Mouse (Mus musculus): ENCODE results near the gene B4galt2.

DNA sequence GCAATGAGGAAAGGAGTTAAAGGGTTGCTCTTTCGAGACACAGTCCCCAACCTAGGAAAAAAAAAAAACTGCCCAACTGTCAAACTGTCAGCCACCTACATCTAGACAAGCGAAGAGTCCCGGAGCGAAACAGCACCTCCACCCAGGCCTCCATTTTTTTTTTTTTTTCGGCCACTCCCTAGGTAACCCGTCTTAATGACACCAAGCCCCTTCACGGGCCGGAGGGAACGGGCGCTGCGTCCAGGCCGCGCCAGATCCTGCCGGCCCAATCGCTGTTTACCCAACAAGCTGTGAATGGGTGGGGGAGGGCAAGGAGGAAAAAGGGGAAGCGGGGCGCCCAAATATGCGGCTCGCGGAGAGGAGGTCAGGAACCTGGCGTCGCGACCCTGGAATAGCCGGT, 3.4 kb upstream of the B4galt2 start:
- no peak for TF ChIP-seq EP300 (optimal IDR thresholded peaks at IDR 0.05)
- no peak for TF ChIP-seq CTCF (IDR thresholded peaks at IDR 0.05; ENCODE audit: low read depth)
